Mouse (Mus musculus): ENCODE measurements around the gene Olfr352.

The Olfr352 gene

DNA sequence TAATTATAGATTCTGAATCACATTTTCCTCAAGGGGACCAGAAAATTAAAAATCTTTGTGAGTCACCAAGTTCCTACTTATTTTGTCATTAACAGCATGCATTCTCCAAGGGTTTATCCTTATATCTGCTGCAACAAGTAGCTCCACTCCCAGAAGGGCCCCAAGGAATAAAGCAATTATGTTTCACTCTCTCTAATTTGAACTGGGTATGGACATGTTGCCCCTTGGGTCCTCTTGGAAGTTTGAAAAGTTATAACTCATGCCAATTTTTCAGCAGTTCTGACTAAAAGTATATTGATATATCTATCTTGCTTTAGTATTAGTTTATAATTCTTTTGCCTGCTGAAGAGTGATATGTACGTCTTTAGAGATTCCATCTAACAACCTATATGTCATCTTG lies at the start of gene Olfr352:
Gene Olfr352, plus strand, starts transcription at position 301 of the 400 bp plus-strand sequence.
- no peaks in the 10 kb centered on the region for H3K4me1 ChIP-seq (replicated peaks; ENCODE audit: low read depth, low read length)
- no peaks in the 10 kb centered on the region for H3K36me3 ChIP-seq (ENCODE audit: insufficient read depth, low read length)
- no peak within 1 kb of the TSS for H3K4me3 ChIP-seq (replicated peaks; ENCODE audit: low read length)
- TF ChIP-seq NANOG (IDR thresholded peaks at IDR 0.05; ENCODE audit: borderline replicate concordance, low read length), result no peak
- no peak for TF ChIP-seq CTCF (conservative IDR thresholded peaks at IDR 0.05; ENCODE audit: low read length)
- no peak for TF ChIP-seq POU5F1 (IDR thresholded peaks at IDR 0.05; ENCODE audit: borderline replicate concordance, low read length)
- H3K27me3 ChIP-seq (ENCODE audit: insufficient read depth, low read length), result no peaks in the 10 kb centered on the region
- H3K9me3 ChIP-seq (ENCODE audit: low read length), result no peaks in the 10 kb centered on the region

DNA sequence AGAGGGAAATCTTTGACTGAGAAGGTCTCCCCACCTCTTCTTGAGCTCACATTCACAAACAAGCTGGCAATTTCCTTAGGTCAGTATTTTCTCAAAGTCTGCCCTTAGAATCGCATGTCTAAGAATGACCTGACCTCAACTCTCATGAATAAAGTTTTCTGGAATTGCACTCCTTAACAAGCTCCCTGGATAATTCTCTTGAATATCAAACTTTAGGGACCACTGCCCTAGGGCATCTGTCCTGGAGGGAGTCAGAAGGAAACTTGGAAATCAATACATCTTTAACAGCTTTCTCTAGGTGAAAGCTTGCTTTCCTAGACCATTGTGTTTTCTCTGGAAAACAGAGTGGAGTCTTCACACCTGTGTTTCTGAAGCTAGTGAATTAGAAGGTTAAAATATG lies 22.2 kb upstream of the Olfr352 start, which contains the start of gene Olfr350:
Gene Olfr350, plus strand, starts transcription at position 301 of the 400 bp plus-strand sequence.
- Histone ChIP-seq H3K9me3 (ENCODE audit: low read length) (peaks cover 20% of the 10 kb centered on the region), H3K4me3 (replicated peaks; ENCODE audit: low read length) (no peak within 1 kb of the TSS), H3K36me3 (ENCODE audit: insufficient read depth, low read length) (no peaks in the 10 kb centered on the region), H3K27me3 (ENCODE audit: insufficient read depth, low read length) (no peaks in the 10 kb centered on the region), H3K4me1 (replicated peaks; ENCODE audit: low read depth, low read length) (no peaks in the 10 kb centered on the region)
- TF ChIP-seq NANOG (IDR thresholded peaks at IDR 0.05; ENCODE audit: borderline replicate concordance, low read length) (no peak), POU5F1 (IDR thresholded peaks at IDR 0.05; ENCODE audit: borderline replicate concordance, low read length) (no peak), CTCF (conservative IDR thresholded peaks at IDR 0.05; ENCODE audit: low read length) (no peak)

GRCm38 (mm10) chr2:36862560-36862959 lies 5.7 kb upstream of the Olfr352 start, which contains the start of gene Olfr351:
TSS of gene Olfr351 (minus strand) at chr2:36862660.
- no peaks in the 10 kb centered on the region for H3K27me3 ChIP-seq (ENCODE audit: insufficient read depth, low read length)
- H3K36me3 ChIP-seq (ENCODE audit: insufficient read depth, low read length), result no peaks in the 10 kb centered on the region
- H3K4me3 ChIP-seq (replicated peaks; ENCODE audit: low read length), result no peak within 1 kb of the TSS
- TF ChIP-seq NANOG (IDR thresholded peaks at IDR 0.05; ENCODE audit: borderline replicate concordance, low read length) (no peak), CTCF (conservative IDR thresholded peaks at IDR 0.05; ENCODE audit: low read length) (no peak), POU5F1 (IDR thresholded peaks at IDR 0.05; ENCODE audit: borderline replicate concordance, low read length) (no peak)
- no peaks in the 10 kb centered on the region for H3K4me1 ChIP-seq (replicated peaks; ENCODE audit: low read depth, low read length)
- no peaks in the 10 kb centered on the region for H3K9me3 ChIP-seq (ENCODE audit: low read length)

DNA sequence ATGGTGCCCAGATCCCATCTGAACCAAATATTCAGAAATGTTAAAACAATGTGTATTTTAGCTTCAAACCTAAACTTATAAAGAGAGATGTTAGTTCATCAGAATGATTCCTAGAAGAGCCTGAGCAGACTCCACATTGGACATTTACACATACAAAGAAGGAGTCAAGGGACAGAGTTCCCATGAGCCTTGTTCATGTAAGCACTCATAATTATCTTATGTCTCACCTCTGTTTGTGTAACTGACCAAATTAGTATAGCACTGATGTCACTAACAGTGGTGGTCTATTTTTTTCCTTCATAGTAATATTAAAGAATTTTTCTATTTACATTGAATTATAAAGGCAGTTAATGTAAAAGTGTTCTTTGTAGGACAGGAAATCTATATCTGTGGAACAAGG lies 24.6 kb downstream of the Olfr352 start, which contains the start of gene Olfr353:
Gene Olfr353, minus strand, starts transcription at position 101 of the 400 bp plus-strand sequence.
- TF ChIP-seq POU5F1 (IDR thresholded peaks at IDR 0.05; ENCODE audit: borderline replicate concordance, low read length) (no peak), CTCF (conservative IDR thresholded peaks at IDR 0.05; ENCODE audit: low read length) (no peak), NANOG (IDR thresholded peaks at IDR 0.05; ENCODE audit: borderline replicate concordance, low read length) (no peak)
- H3K4me3 ChIP-seq (replicated peaks; ENCODE audit: low read length), result no peak within 1 kb of the TSS
- H3K27me3 ChIP-seq (ENCODE audit: insufficient read depth, low read length), result no peaks in the 10 kb centered on the region
- no peaks in the 10 kb centered on the region for H3K36me3 ChIP-seq (ENCODE audit: insufficient read depth, low read length)
- no peaks in the 10 kb centered on the region for H3K4me1 ChIP-seq (replicated peaks; ENCODE audit: low read depth, low read length)
- H3K9me3 ChIP-seq (ENCODE audit: low read length), result no peaks in the 10 kb centered on the region

DNA sequence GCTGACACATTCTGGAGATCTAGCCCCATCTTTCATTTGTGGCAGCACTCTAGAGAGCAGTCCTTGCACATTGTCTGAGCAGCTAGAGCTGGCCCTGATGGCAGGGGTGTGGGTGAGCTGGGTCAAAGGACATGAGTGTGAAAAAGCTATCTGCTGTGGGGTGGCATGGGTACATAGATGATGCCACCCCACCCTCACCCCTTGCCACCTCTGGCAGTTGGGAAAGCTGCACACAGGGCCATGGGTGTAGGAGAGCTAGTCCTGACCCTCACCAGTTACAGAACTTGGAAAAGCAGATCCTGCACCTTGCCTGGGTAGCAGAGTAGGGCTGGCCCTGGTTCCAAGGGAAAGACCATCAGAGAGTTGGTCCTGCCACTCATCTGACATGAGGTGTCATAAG lies 28.9 kb downstream of the Olfr352 start:
- Histone ChIP-seq H3K9me3 (ENCODE audit: low read length) (no peaks in the 10 kb centered on the region), H3K4me3 (replicated peaks; ENCODE audit: low read length) (no peak overlapping the region), H3K36me3 (ENCODE audit: insufficient read depth, low read length) (no peaks in the 10 kb centered on the region), H3K4me1 (replicated peaks; ENCODE audit: low read depth, low read length) (no peaks in the 10 kb centered on the region), H3K27me3 (ENCODE audit: insufficient read depth, low read length) (no peaks in the 10 kb centered on the region)
- TF ChIP-seq POU5F1 (IDR thresholded peaks at IDR 0.05; ENCODE audit: borderline replicate concordance, low read length), result no peak
- TF ChIP-seq CTCF (conservative IDR thresholded peaks at IDR 0.05; ENCODE audit: low read length), result no peak
- no peak for TF ChIP-seq NANOG (IDR thresholded peaks at IDR 0.05; ENCODE audit: borderline replicate concordance, low read length)

DNA sequence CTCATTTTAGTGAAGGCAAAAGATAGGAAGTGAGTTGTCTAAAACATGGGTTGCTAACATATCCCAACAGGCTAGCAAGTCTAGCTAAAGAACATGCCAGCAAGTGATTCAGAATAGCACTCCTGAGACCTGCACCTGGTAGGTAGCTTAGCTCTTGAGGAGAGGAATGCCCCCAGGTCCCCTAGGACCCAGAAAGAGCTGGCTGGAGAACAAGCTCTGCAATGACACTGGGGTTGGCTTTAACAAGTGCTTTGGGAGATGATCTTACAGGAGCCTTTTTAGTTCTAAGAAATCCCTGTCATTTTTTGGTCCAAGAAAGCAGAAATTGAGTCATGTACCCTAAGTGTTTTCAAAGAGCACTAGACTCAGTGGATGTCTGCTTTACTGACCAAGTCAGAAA lies 37.1 kb downstream of the Olfr352 start, which contains the start of gene Olfr354:
Gene Olfr354, plus strand, starts transcription at position 301 of the 400 bp plus-strand sequence.
- Histone ChIP-seq H3K4me1 (replicated peaks; ENCODE audit: low read depth, low read length) (no peaks in the 10 kb centered on the region), H3K9me3 (ENCODE audit: low read length) (no peaks in the 10 kb centered on the region), H3K36me3 (ENCODE audit: insufficient read depth, low read length) (no peaks in the 10 kb centered on the region), H3K27me3 (ENCODE audit: insufficient read depth, low read length) (no peaks in the 10 kb centered on the region), H3K4me3 (replicated peaks; ENCODE audit: low read length) (no peak within 1 kb of the TSS)
- TF ChIP-seq POU5F1 (IDR thresholded peaks at IDR 0.05; ENCODE audit: borderline replicate concordance, low read length) (no peak), CTCF (conservative IDR thresholded peaks at IDR 0.05; ENCODE audit: low read length) (no peak), NANOG (IDR thresholded peaks at IDR 0.05; ENCODE audit: borderline replicate concordance, low read length) (no peak)
